Mouse (Mus musculus) megakaryocyte, embryonic 14.5 days (primary cell): Measurements from ENCODE around the gene Map3k20.

Source experiments
- FLI1 ChIP-seq: IDR thresholded peaks from 2 replicates; pipeline ENCODE4 v1.6.1; 2012; ENCODE audit warnings: low read length, inconsistent platforms, mixed read lengths
- GATA1 ChIP-seq: IDR thresholded peaks from 3 replicates; pipeline ENCODE4 v1.6.1; 2012; ENCODE audit warnings: mixed read lengths, low read length, inconsistent platforms, borderline replicate concordance

- TF ChIP-seq GATA1 (no peak), FLI1 (no peak)
Measured at GRCm38 (mm10) chr2:72239456-72239855, 46.0 kb upstream of the Map3k20 start.
